Mouse (Mus musculus) fibroblast of lung, adult 2 months (primary cell): ENCODE measurements at regions not wholly inside any gene's neighbourhood (a gene's known extent, or its start where the extent isn't known, plus 50 kb on each side); places are given as distances from the start of the nearest gene placed in this dataset.
"Not testable (repeated sequence)": the region's sequence is repeated elsewhere in the genome, so short reads cannot be mapped to it uniquely, and the experiment has no call there.

Experiments
- DNase-seq: peaks from one replicate; pipeline ENCODE4 v3.0.0-alpha.2; 2011; ENCODE audit warnings: low read depth

GRCm38 (mm10) chr2:57185151-57185550 is 52.3 kb upstream of the Gpd2 start:
- no peak for DNase-seq

GRCm38 (mm10) chr2:57183108-57183507 is 54.3 kb upstream of the Gpd2 start:
- DNase-seq, result not testable (repeated sequence)

GRCm38 (mm10) chr2:57181692-57182541 is 55.5 kb upstream of the Gpd2 start:
- peak; percentile 73 for DNase-seq

- DNase-seq, result no peak
Measured at GRCm38 (mm10) chr2:57181350-57181691, 56.1 kb upstream of the Gpd2 start.

- DNase-seq, result peak; percentile 16
Measured at GRCm38 (mm10) chr2:57178056-57178455, 54.3 kb upstream of the Nr4a2 start.

- DNase-seq, result no peak
Measured at GRCm38 (mm10) chr2:57176547-57176946, 52.7 kb upstream of the Nr4a2 start.

- DNase-seq, result no peak
Measured at GRCm38 (mm10) chr2:57175219-57175618, 51.4 kb upstream of the Nr4a2 start.
